Mouse (Mus musculus) small intestine, adult 2 months (tissue): Measurements from ENCODE around the gene Clic3. TPM values are rescaled to one million over a fixed set of nuclear protein-coding genes. Genes with fewer than 3 reads are reported as not detected.

ENCODE experiments used
- H3K27ac ChIP-seq: fragments of 200-500 bp; 2 replicates; pipeline ENCODE4 v1.5.1; 2012; ENCODE audit warnings: low read depth, low read length, control low read depth, inconsistent platforms; ENCODE audit not compliant: insufficient read depth
- H3K27me3 ChIP-seq: fragments of 200-500 bp; 2 replicates; pipeline ENCODE4 v1.6.1; 2012; ENCODE audit warnings: mild to moderate bottlenecking, moderate library complexity, low read length, inconsistent platforms; ENCODE audit not compliant: control insufficient read depth, insufficient read depth
- H3K36me3 ChIP-seq: fragments of 200-500 bp; 2 replicates; pipeline ENCODE4 v1.6.1; 2012; ENCODE audit warnings: mild to moderate bottlenecking, low read length, control low read depth, inconsistent platforms; ENCODE audit not compliant: control insufficient read depth, insufficient read depth
- H3K4me1 ChIP-seq: fragments of 200-500 bp; 2 replicates; pipeline ENCODE4 v1.6.1; 2012; ENCODE audit warnings: low read length, inconsistent platforms, mixed read lengths; ENCODE audit not compliant: control insufficient read depth, insufficient read depth, insufficient read length
- H3K4me3 ChIP-seq: fragments of 200-500 bp; 2 replicates; pipeline ENCODE4 v1.5.1; 2012; ENCODE audit warnings: low read depth, mild to moderate bottlenecking, control low read depth, inconsistent platforms, low read length, moderate library complexity
- CTCF ChIP-seq: fragments of 200-500 bp; IDR thresholded peaks from 2 replicates; pipeline ENCODE4 v1.5.1; 2012; ENCODE audit warnings: low read depth, mild to moderate bottlenecking, control low read depth, inconsistent platforms, low read length, moderate library complexity, mixed read lengths; ENCODE audit not compliant: insufficient replicate concordance, insufficient read length; ENCODE audit errors: extremely low read depth
- POLR2A ChIP-seq: fragments of 200-500 bp; IDR thresholded peaks from 2 replicates; pipeline ENCODE4 v1.6.1; 2012; ENCODE audit warnings: low read depth, mild to moderate bottlenecking, control low read depth, inconsistent platforms, low read length, moderate library complexity
- WGBS: fragments of 180-500 bp; shearing (Covaris S2); methylation state at CpG from one replicate; pipeline ENCODE4 v1.1.7; 2018; 5-methylcytosine and 5-hydroxymethylcytosine counted together
- polyA plus RNA-seq: library from polyadenylated mRNA; depleted of rRNA; stranded (reverse); fragments of >200 nt; gene quantifications from 2 replicates; pipeline ENCODE4 v1.2.3, GENCODE M21; 2012

Clic3 gene
- polyA plus RNA-seq, 1 experiment, result 0.38 TPM

DNA sequence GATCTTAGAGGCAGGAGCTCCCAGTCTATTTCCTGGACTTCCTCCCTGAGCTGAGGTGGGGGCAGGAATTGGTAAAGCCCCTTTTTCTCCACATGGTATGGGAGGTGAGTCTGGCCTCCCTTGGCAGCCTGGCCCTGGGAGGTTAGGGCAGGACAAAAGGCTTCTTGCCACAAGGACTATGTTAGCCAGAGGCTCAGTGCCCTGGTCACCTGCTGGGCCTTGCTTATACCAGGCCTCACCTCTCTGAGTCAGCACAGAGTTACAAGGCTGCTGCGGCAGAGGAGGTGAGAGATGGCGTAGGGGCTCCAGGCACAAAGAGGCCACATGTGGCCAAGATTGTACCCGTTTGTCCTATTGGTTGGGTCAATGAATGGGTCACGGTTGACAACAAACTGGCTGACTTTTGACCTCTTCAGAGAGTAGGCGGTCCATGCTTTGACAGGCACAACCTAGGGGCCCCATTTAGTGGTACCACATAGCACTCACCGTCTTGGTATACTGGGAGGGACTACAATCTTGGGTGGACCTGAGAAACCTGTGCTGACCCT lies 25.3 kb upstream of the Clic3 start:
- Histone ChIP-seq H3K36me3 (no peaks in the 10 kb centered on the region), H3K4me1 (peaks cover 6% of the 10 kb centered on the region; the same call in 1 of the 2 replicates), H3K4me3 (no peak overlapping the region), H3K27me3 (no peaks in the 10 kb centered on the region), H3K27ac (no peak overlapping the region)
- 85% methylated on average over 6 of the region's 6 CpGs for WGBS
- TF ChIP-seq POLR2A (no peak), CTCF (no peak)

DNA sequence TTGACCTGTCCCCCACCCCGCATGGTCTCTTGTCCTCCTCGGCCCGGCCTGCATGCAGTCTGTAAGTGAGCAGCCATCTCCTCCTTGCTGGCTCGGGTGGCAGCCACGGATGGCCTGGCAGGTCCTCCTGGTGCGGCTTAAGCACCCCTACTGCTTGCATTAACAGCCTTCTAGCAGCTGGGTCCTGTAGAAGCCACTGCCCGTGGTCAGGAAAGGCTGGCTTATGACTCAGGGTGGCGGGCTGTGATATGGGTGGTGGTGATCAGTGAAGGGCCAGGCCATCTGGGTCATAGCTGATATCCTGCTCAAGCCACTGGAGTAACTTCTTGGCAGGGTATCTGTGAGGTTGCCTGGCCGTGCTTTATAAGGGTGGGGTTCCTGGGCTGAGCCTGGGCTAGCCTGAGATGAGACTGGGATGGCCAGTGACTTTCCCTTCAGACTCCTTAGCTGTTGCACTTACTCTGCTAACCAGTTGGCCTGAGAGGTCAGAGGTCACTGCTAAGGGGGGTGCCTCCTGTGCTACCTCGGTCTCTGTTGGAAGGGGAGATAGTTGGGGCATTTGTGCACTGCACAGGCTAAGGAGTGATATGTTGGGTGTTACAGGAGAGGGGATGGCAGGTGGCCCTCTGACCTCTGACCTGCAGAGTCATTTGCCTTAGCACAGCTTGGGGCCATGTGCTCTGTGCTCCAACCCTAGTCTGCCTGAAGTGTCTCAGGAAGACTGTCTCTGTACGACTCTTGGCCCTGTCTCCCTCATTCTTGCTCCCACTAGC lies 24.1 kb upstream of the Clic3 start:
- Histone ChIP-seq H3K36me3 (no peaks in the 10 kb centered on the region), H3K4me1 (peaks cover 11% of the 10 kb centered on the region; the same call in 1 of the 2 replicates), H3K27ac (no peak overlapping the region), H3K27me3 (no peaks in the 10 kb centered on the region), H3K4me3 (no peak overlapping the region)
- WGBS, result 86% methylated on average over 11 of the region's 11 CpGs
- TF ChIP-seq POLR2A (no peak), CTCF (no peak)

DNA sequence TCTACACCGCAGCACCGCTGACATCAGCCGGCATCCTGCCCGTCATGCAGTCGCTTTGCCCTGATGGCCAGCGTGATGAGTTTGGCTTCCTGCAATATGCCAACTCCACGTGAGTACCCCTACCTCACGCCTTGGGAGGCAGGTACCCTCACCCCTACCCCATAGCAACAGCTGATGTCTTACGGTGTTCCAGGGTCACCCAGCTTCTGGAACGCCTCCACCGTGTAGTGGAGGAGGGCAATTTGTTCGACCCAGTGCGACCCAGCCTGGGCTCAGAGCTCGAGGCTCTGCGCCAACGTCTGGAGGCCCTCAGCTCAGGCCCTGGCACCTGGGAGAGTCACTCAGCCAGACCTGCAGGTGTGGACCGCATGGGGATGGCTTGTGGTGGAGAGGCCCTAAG lies 23.5 kb upstream of the Clic3 start:
- 92% methylated on average over 17 of the region's 17 CpGs for WGBS
- Histone ChIP-seq H3K27me3 (no peaks in the 10 kb centered on the region), H3K4me1 (peaks cover 11% of the 10 kb centered on the region), H3K36me3 (no peaks in the 10 kb centered on the region), H3K27ac (no peak overlapping the region), H3K4me3 (no peak overlapping the region)
- TF ChIP-seq POLR2A (no peak), CTCF (no peak)

DNA sequence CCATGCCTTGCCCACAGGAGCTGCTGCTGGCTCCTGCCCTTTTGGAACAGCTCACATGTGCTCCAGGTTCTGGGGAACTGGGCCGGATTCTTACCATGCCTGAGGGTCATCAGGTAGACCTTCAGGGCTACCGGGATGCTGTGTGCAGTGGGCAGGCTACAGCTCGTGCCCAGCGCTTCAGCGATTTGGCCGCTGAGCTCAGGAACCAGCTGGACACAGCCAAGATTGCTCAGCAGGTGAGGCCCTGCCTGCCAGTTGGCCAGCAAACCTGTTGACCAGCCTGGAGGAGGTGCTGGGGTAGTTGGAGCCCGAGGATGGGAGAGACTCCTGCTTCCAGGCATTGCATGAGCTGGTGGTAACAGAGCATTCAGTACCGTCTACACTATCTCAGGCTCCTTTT lies 22.3 kb upstream of the Clic3 start:
- Histone ChIP-seq H3K36me3 (no peaks in the 10 kb centered on the region; the same call in 1 of the 2 replicates), H3K4me3 (no peak overlapping the region), H3K4me1 (peaks cover 11% of the 10 kb centered on the region), H3K27ac (no peak overlapping the region), H3K27me3 (no peaks in the 10 kb centered on the region)
- TF ChIP-seq CTCF, result no peak
- TF ChIP-seq POLR2A, result no peak
- 87% methylated on average over 8 of the region's 8 CpGs for WGBS

DNA sequence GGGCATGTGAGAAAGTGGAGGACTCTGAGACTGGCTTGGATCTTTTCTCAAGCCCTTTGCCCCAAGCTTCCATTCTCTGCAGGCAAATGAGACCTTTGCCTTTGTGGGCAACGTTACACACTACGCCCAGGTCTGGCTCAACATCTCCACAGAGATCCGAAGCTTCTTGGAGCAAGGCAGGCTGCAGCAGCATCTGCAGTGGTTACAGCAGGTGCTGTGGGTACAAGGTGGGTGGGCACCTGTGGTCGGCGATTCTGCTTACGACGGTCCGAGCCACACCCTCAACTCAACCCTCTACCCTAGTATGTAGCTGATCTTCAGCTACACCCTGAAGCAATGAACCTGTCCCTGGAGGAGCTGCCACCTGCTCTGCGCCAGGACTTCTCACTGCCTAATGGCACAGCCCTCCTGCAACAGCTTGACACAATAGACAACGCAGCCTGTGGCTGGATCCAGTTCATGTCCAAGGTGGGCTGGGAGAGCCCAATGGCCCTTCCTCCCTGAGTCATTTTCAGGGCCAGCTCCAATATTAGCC lies 20.3 kb upstream of the Clic3 start:
- no peak for TF ChIP-seq CTCF
- TF ChIP-seq POLR2A, result no peak
- peaks cover 11% of the 10 kb centered on the region for H3K4me1 ChIP-seq
- WGBS, result 75% methylated on average over 10 of the region's 10 CpGs
- no peak overlapping the region for H3K27ac ChIP-seq
- H3K36me3 ChIP-seq, result no peaks in the 10 kb centered on the region; the same call in 1 of the 2 replicates
- no peak overlapping the region for H3K4me3 ChIP-seq
- H3K27me3 ChIP-seq, result no peaks in the 10 kb centered on the region

DNA sequence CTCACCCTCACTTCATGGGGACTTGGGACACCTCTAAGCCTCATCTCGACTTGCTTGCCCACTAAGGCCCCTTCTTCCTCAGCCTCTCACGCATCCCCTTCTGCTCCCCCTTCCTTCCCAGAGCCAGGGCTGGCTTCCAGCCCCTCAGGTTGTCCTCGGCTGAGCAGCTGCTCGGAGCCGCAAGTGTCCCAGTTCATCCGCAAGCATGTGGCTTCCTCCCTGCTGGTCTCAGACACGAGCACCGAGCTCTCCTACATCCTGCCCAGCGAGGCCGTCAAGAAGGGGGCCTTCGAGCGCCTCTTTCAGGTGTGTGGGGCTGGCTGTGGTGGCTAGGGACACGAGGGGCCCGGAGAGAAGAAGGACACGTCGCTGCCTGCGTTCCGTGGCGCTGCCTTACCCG lies 15.6 kb upstream of the Clic3 start:
- no peak overlapping the region for H3K4me3 ChIP-seq
- no peak overlapping the region for H3K27ac ChIP-seq
- H3K4me1 ChIP-seq, result peaks cover 6% of the 10 kb centered on the region
- peaks cover 1% of the 10 kb centered on the region; the same call in 1 of the 2 replicates for H3K36me3 ChIP-seq
- no peaks in the 10 kb centered on the region for H3K27me3 ChIP-seq
- 89% methylated on average over 20 of the region's 20 CpGs for WGBS
- TF ChIP-seq POLR2A, result no peak
- no peak for TF ChIP-seq CTCF

DNA sequence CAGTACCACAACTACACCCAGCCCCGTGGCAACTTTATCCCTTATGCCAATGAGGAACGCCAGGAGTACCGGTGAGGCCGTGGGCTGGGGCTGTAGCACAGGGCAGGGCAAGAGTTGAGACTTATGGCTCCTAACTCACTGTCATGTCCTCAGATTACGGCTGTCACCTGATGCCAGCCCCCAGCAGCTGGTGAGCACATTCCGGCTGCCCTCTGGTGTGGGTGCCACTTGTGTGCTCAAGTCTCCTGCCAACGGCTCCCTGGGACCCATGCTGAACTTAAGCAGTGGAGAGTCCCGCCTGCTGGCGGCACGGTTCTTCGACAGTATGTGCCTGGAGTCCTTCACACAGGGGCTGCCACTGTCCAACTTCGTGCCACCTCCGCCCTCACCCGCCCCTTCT lies 14.0 kb upstream of the Clic3 start:
- 94% methylated on average over 14 of the region's 14 CpGs for WGBS
- Histone ChIP-seq H3K4me1 (no peaks in the 10 kb centered on the region; the same call in 1 of the 2 replicates), H3K4me3 (no peak overlapping the region), H3K27ac (no peak overlapping the region), H3K36me3 (peaks cover 2% of the 10 kb centered on the region; the same call in 1 of the 2 replicates), H3K27me3 (no peaks in the 10 kb centered on the region)
- TF ChIP-seq POLR2A (no peak), CTCF (no peak)
